Mouse (Mus musculus) monocyte, adult 2 months (primary cell): ENCODE results near the gene Wsb1.
A peak's percentile ranks its signal among the peaks of the same experiment; 100 is the strongest.
"Not testable (repeated sequence)": the region's sequence is repeated elsewhere in the genome, so short reads cannot be mapped to it uniquely, and the experiment has no call there.

ENCODE experiments used
- DNase-seq, 2 experiments: peaks; one replicate each; pipeline ENCODE4 v3.0.0; 2022; ENCODE audit warnings: low spot score in 2 of 2, low read depth in 1 of 2

Wsb1 gene

DNA sequence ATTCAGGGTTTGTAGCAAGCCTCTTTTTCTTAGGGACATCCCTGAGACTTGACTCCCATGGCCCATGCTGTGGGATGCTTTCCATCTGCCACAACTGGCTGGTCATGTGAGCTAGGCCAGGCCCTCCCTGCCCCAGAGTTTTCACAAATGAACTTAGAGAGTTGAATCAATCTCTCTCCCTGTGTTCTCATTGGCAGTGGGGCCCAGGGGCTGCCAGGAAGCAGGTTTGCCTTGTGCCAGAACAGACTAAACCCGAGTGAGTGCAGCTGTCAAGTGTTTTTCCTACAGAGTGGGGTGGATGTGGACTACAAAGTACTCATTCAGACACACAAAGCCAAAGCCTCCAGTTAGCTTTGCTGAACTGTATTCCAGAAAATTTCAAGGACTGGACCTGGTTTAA lies 12.7 kb upstream of the Wsb1 start:
- DNase-seq = no peak

DNA sequence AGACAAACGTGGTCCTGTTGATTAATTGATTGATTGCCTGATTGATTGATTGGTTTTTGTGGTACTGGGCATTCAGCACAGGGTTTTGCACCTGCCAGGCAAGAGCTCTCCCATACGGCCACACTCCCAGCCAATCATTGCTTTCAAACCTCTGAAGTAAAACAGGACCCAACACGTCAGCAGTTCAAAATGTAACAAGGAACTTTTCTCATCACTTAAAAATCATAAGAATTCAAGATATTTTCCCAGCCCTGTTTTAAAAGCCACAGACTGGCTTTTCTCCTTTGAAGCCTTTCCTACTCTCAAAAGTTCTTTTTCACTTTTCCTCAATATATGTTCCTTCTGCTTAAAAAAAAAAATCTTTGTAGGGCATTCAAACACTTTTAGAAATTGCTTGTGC lies 9.9 kb upstream of the Wsb1 start:
- no peak for DNase-seq

DNA sequence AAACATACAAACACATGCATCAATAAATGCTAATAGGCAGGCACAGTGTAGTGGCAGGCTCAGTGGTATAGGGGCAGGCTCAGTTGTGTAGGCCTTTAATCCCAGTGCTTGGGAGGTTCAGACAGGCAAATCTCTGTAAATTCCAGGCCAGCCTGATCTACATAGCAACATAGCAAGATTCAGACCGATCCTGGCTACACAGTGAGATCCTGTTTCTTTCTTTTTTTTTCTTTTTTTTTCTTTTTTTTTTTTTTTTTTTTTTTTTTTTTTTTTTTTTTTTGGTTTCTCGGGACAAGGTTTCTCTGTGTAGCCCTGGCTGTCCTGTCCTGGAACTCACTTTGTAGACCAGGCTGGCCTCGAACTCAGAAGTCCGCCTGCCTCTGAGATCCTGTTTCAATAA lies 5.7 kb upstream of the Wsb1 start:
- not testable (repeated sequence) for DNase-seq

DNA sequence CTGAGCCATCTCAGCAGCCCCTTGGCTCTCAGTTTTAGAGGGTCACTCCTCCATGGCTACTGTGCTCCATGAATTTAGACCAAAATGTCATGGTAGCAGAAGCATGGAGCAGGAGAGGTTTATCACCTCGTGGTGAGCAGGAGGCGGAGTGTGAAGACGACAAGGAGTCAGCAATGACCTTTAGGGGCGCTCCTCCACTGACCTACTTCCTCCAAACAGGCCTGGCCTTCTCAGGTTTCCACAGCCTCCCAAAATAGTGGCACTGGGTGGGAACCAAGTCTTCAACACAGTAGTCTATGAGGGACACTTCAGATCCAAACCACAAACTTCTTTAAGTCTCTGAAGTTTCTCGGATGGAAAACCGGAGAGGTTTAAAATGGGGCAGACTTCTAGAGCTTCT lies 4.3 kb upstream of the Wsb1 start:
- DNase-seq = peak in 1 of 2 experiments; percentile 49

DNA sequence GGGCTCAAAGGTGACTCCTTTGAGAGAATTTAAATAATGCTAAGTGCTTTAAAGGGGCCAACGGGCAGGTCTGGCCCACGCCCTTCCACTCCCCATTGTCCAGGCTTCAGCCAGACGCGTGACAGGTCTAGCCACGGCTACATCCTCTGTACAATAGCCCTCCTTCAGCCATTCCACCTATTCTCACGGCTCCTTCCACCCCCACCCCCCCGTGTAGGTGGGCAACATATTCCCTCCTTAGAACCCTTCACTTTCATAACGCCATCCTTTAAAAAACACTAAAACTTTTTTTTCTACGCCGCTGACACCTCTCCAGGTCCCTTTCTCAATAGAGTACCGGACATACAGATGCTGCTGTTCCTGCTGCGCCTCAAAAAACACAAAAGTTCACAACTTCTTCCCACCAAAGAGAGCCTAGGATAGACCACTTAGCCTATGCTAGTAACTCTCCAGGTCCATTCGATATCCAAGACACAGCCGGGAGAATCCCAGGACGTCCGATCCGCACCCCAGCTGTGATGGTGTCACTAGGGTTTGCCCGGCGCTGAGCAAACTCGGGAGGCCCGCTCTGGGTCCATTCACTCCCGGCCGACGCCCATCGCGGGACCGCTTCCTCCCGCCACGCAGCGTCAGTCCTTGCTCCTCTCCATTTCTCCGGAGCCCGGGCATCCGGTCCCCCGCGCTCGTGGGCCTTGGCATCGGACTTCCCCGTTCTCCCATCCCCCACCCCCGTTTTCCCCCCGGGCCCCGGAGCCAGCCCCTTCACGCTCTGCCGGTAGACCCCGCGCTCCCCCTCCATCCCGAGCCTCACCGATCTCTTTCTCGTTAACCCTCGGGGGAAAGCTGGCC lies 705 bp downstream of the Wsb1 start:
- peak; percentile 17 to 52 for DNase-seq

DNA sequence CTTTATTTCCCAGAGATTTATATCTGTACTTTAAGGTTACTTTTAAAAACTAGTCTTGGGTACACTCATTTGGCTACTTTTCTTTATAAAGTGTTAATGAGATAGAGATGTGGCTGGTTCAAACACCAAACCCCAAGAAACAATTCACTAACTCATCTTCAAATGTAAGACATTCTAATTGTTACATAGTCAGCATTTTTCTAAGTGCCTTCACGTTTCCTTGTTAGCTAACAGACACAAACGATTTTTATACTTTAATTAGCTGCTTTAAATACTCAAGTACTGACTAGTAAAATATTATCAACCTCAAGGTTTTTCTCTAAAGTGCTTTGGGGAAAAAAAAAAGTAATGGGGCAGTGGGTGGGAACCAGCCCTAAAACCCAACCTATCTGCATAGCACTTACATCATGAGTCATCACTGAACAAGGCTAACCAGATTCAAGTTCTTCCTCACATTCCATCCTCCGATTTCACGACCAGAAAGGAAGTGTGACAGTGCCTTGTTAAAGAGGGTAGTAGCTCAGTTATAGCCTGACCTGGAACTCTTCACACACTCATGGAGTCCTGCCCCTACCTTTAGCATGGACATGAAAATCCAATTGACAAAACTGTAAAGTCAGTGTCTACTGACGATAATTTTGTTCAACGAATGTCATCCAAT lies 1.5 kb downstream of the Wsb1 start:
- peak; percentile 16 to 41 for DNase-seq

DNA sequence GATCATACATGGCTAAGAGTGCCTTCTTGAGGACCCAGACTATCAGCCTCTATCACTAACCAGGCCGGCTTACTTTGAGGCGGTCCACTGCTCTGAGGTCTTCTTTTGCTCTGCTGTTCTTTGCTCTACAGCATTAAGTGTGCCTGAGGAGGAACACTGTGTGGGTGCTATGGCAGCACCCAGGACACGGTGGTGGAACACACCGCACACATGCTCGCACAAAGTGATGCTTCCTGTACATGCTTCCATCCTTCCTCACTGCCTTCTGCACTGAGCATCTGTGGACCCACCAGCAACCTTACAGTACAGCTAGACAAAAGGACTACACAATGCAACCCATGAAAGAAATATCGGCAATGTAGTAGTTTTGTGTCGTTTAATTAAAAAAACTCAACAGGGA lies 15.4 kb downstream of the Wsb1 start:
- DNase-seq = no peak

DNA sequence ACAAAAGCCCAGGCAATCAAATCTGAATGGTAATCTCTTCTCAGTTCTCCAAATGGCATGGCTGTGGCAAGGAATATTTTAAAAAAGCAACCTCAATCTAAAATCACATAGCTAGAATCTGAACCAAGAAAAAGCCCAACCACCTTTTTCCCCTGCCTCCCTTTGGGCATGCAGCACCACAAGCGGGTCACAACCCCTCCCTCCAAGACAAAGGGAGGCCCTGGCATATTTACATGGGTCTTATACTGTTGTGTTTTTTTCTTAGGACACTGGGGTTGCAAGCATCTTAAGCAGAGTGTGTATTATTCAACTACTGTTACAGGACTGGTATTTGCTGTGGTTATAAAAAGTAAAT lies 16.1 kb downstream of the Wsb1 start:
- DNase-seq = no peak

DNA sequence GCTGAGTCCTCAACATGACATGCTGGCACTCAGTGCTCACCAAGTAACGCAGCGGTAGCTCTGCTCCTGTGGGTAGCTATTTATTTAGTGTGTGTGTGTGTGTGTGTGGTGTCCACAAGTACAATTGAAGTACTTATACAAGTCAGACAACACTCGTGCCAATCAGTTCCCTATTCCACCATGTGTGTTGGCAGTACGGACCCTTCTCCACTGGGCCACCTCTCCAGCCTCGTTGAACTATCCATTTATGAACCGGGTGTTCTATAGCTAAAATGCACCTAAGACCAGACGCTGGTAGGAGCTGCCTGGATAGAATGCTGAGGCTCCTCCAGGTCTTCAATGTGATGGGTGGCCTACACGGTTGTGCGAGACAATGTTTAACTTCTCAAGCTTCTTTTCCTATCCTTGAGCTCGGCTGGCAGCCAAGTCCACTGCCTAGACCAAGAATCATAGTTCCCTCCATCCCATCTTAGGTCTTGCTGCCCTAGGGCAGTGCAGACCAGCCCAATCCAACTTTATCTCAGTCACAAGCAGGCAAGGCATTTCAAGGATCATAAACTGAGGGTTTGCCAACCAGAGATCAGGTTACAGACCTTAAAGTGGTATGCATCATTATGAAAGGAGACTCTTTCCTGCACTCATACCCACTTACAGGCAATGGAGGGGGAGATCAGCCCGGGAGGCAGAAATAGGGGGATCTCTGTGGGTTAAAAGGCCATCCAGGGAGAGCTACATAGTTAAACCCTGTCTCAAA lies 16.6 kb downstream of the Wsb1 start:
- no peak for DNase-seq

DNA sequence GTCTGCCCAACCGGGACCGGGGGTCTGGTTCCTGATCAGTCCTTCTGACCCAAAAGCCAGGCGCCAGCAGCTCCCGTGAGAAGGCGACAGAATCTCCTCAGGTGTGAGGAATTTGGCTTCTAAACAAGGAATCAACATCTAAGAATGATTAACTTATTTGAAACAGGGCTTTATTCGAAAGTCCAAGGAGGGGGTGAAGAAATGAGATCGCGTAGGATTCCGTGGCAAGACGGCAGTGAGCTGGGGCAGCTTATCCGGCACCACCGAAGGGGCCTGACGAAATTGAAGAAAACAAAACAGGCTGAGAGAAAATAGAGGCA lies 24.3 kb downstream of the Wsb1 start:
- DNase-seq = no peak

DNA sequence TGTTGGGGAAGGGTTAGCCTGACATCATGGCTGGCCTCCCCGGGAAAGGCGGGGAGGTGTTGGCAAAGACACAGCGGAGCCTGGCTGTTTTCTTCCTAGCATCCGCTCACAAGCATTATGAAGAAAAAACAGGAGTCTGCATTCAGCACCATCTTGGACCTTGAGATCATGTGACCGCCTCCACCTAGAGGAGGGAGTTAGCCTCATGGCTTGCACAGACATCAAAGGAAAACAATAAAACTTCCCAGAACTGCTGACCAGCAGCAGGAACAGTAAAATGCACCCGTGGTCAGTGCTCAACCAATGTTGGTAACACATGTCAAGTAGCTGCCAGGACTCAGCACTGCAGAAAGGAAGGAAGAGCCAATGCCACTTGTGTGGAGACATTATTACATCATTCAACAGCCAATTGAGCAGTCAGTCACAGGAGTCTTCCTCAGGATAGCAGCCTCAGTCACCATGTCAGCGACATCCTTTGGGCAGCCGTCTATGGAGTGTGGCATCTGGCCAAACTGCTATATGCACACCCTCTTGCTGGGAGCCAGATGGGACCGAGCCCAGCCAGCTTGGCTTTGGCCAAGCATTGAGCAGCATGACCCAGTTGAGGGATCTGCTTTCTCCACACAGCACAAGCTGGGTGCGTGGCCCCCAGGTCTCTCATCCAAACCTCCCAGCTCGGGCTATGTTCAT lies 24.8 kb downstream of the Wsb1 start:
- DNase-seq = no peak

DNA sequence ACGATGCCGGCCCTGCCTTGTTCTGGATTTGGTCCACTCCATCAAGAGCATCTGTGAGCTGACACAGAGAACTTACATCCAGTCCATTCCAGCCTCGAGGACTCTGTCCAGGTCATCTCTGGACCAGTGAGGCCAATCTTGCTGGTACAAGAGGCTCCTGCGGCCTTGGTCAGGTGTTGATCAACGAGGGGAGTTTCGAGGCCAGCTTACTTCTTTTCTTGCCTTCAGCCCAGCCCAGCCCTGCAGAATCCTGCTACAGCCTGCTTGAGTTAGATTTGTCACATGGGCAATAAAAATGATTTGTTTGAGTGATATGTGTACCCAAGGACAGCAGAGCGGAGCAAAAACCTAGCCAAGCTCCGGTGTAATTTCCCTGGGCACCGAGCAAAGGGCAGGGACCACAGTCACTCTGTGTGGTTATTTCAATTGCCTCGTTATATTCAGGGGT lies 25.4 kb downstream of the Wsb1 start:
- DNase-seq = no peak

DNA sequence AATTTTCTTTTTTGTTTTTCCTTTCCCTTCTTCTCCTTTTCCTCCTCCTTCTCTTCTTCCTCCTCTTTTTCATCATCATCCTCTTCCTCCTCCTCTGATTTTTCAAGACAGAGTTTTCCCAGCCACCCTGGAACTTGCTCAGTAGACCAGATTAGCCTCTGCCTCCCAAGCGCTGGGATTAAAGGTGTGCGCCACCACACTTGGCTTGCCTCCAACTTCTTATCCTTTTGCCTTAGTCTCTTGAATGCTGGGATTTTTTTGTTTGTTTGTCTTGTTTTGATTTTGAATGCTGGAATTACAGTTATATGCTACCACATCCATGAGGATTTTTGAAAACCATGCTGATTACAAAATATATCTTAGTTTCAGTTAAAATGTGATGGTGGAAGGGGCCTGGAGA lies 26.4 kb downstream of the Wsb1 start:
- no peak for DNase-seq

DNA sequence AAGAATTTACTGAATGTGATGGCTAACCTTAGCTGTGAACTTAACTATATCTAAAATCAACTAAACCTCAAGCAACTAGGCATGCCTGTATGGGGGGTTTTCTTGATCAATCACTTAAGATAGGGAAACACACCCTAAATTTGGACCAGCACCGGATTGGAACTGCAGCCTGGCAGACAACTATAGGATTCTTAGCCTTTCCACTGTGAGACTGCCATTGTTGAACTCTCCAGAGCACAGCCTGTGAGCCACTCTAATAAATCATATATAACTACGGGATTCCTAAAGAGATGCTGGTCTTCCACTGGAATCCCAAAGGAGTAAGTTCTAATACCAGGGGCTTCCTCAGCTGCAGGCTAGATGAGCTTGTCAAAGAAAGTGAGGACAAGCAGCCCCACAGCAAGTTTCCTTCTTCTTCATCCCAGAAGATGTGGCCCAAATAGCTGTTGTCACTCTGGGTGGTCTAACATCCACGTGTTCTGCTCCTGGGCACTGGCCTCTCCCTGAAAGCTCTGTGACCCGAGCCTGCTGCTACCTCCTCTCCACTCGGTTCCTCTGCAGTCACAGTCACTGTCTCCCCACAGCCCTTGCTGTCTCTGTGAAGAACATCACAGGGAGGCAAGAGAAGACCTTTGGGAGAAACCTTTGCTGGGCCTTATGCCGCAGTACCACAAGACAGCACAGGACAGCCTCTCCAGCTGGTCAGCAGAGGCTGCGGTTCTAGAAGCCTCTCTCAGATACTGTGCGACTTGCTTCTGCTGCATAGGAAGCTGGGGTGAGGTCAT lies 28.9 kb downstream of the Wsb1 start:
- DNase-seq = no peak

DNA sequence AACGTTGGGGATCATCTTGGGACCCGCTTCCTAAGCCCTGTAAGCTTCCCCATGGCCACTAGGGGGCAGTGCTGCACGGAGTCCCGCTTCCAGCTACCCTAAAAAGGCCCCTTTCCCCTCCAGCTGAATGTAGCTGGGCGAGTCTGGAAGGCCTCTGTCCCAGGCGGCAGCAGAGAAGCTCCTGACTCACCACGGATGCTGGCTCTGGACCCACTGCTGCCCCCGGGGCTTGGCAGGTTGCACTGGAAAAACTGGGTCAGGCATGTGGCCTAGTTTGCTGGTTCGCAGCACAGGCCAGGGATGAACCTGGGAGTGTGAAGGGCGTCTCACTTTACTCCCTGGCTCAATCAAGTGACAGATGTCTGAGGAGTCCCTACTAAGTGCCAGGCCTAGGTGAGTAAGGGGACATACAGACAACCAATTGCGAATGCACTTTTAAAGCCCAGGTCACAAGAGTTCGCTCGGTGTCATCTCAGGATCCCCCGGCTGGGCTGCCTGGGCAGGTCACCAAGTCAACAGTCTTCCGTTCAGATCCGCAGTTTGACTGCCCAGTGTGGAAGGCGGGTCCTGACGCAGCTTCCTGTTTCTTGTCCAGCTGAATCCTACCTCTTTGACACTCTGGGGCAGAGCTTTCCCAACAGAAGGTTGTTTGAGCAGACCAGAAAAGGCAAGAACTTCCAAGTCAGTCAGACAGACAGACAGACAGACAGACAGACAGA lies 29.8 kb downstream of the Wsb1 start:
- peak; percentile 64 to 81 for DNase-seq

DNA sequence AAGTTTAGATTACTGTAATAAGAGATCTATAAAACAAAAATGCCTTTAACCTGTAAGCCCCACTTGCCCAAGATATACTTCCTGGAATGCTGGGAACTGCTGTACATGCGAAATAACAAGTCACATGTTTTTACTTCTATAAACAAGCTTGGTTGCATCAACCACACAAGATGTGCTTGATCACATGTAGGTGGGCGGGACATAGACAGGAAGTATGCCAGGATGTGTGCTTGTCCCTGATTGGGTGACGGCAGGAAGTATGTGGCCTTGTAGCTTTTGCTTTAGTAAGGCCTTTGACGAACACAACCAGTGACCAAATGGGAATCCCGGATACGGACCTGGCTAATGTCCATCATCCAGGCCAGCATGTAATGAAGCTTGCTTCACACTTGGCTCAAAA lies 31.1 kb downstream of the Wsb1 start:
- peak; percentile 36 to 40 for DNase-seq

DNA sequence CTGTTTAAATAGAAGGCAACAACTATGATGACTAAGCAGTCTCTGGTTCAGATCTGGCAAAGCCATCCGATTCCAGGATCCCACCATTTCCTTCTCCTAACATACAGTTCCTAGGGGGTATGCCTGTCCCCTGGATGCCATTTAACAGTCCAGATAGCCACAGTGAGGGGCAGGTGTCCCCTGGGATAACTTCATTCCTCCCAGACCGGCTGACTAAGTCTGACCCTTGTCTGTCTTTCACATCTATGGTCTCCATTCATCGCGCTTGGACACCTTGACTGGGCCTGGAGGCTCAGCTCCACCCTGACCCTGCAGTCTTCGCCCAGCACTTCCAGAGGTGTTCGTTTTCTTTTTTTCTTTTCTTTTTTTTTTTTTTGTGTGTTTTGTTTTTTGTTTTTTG lies 31.8 kb downstream of the Wsb1 start:
- no peak for DNase-seq

DNA sequence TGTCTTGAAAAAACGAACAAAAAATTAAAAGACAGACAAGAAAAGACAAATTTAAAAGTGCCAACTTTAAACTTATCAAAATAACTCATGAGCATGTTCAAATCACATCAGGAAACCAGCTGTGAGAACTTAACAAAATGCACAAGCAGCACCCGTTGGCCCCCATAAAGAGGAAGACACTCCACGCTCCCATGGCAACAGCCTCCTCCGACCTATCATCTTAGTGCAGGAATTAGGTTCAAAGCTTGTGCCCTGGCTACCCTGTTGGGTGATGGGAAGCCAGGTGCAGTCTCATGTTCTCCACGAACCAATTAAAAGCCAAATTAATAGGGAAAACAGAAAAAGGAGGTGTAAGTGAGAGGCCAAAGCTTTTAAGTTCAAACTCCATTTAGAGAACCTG lies 32.8 kb downstream of the Wsb1 start:
- no peak for DNase-seq

DNA sequence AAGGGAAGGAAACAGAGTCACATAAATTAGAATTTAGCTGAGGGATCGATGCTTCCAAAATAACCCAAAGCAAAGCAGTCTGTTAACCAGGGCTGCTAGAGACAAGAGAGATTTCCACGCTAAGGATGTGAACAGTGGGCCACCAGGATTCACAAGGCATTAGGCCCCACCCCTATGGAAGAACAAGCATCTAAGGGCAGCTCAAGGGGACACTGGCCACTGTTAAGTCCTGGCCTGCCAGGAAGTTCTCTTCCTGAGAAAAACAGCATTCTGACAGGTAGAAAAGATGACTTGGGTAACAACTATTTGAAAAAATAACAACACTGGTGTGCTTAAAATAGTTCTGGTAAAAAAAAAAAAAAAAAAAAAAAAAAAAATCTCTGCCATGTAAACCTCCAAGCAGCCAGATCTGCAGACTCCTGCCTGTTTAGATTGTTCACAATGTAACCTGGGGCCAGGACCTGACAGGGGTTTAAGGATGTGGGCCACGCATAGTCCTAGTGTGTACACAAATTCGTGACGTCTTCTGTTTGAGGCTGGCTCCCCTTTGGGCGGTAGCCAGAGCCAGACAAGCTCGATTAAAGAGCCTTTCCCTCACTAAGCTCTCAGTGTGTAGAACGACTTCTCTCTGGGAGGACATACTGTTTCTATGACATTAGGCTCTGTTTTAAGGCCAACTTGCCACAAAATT lies 35.4 kb downstream of the Wsb1 start:
- no peak for DNase-seq

DNA sequence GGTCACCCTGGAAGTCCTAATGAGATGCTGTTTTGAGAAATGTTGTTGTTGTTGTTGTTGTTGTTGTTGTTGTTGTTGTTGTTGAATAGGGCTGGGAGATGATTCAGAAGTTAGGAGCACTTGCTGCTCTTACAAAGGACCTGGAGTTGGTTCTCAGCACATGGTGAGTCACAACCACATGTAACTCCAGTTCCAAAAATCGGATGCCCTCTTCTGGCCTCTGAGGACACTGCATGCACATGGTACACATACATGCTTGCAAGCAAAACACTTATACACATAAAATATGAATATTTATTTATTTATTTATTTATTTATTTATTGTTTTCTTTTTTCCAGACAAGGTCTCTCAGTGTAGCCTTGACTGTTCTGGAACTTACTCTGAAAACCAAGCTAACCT lies 36.4 kb downstream of the Wsb1 start:
- DNase-seq = no peak
